In the genomic region with DNA sequence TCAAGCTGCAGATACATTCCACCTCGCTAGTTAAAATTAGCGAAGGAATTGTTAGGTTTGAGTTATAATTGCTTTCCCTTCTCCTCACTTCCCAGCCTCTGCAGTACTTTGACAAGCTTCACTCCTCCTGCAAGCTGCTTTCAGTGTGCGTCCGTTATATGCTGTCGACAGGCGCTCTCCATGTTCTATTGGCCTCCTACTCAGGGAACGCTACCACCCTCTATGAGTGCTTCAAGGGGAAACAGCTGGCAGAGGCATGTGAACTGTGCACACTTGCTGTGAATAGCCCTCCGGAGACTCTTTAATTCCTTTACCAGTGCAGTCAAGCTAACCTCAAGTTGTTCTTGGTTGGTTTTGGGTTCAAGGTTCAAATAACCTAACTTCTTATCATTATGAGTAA, we compare ENCODE assay signal across 16 mouse cellular contexts. TPM values are rescaled to one million over a fixed set of nuclear protein-coding genes. Genes with fewer than 3 reads are reported as not detected.
DNase-seq lines count a peak whose midpoint lies in the region; ATAC-seq lines count a peak whose summit lies in the region.
"Had no signal": no experiment of that assay in that cellular context is flagged by ENCODE, and none has a peak within 500 bp of the region (broad histone marks: within the 10 kb centered on the region; RNA-seq: fewer than 3 reads in every experiment).

No protein-coding gene starts in this region.

- 53% methylated on average over 8 of the region's 8 CpGs for WGBS in heart, embryonic 12.5 days
- 53% methylated on average over 8 of the region's 8 CpGs for WGBS in limb, embryonic 11.5 days

- 0 out of 2 replicates have a peak overlapping the region, but pooled peaks have one; percentile 36 for H3K9ac ChIP-seq in heart, embryonic 12.5 days
- H3K9ac ChIP-seq in limb, embryonic 11.5 days (ENCODE audit: low read length): no peak overlapping the region
- H3K9ac ChIP-seq: embryonic facial prominence, embryonic 13.5 days; hindbrain, embryonic 15.5 days had no signal

- no peak for DNase-seq in heart, postnatal 36 days
- peak; percentile 39 for DNase-seq in NIH3T3 (ENCODE audit: low read depth)
- peak; percentile 27 for DNase-seq in embryo, embryonic 10.5 days (ENCODE audit: low spot score)
- DNase-seq in limb, embryonic 11.5 days (ENCODE audit: low spot score): peak; percentile 50
- no peak for DNase-seq in layer of hippocampus, postnatal 36 days
- DNase-seq: adrenal gland, postnatal 36 days; cerebellum, adult 2 months; gastrocnemius, adult 2 months; kidney, postnatal 10 days; thymus, postnatal 25 days had no signal

- no peaks in the 10 kb centered on the region for H3K9me3 ChIP-seq in heart, embryonic 12.5 days (replicated peaks)
- H3K9me3 ChIP-seq in limb, embryonic 11.5 days (ENCODE audit: control insufficient read depth, low read length): no peaks in the 10 kb centered on the region
- H3K9me3 ChIP-seq: embryonic facial prominence, embryonic 13.5 days; hindbrain, embryonic 15.5 days had no signal

- H3K4me3 ChIP-seq in heart, embryonic 12.5 days: no peak overlapping the region
- no peak overlapping the region for H3K4me3 ChIP-seq in limb, embryonic 11.5 days (ENCODE audit: low read depth, low read length)
- H3K4me3 ChIP-seq: embryonic facial prominence, embryonic 13.5 days; gastrocnemius, adult 2 months; hindbrain, embryonic 15.5 days; left cerebral cortex, adult 2 months had no signal

- H3K4me1 ChIP-seq in heart, embryonic 12.5 days (replicated peaks): peaks cover 14% of the 10 kb centered on the region
- 0 out of 2 replicates have a peak, but pooled peaks cover 2% of the 10 kb centered on the region for H3K4me1 ChIP-seq in limb, embryonic 11.5 days (ENCODE audit: control insufficient read depth, insufficient read depth, low read length)

- H3K4me2 ChIP-seq in heart, embryonic 12.5 days: peak overlapping the region; percentile 33
- H3K4me2 ChIP-seq in limb, embryonic 11.5 days (ENCODE audit: low read depth, severe bottlenecking): no peak overlapping the region
- H3K4me2 ChIP-seq: embryonic facial prominence, embryonic 13.5 days; hindbrain, embryonic 15.5 days had no signal

- H3K36me3 ChIP-seq in heart, embryonic 12.5 days: 0 out of 2 replicates have a peak, but pooled peaks cover 7% of the 10 kb centered on the region
- no peaks in the 10 kb centered on the region for H3K36me3 ChIP-seq in limb, embryonic 11.5 days (ENCODE audit: control insufficient read depth, insufficient read depth, low read length)
- H3K36me3 ChIP-seq: embryonic facial prominence, embryonic 13.5 days; hindbrain, embryonic 15.5 days had no signal

- intact Hi-C loops in heart, postnatal 36 days (cut with DNase I): loop anchor here (10.0 kb wide), 1 partner anchor 558 kb away; no protein-coding TSS in a partner anchor

- no peaks in the 10 kb centered on the region for H3K27me3 ChIP-seq in heart, embryonic 12.5 days (replicated peaks)
- no peaks in the 10 kb centered on the region for H3K27me3 ChIP-seq in limb, embryonic 11.5 days (ENCODE audit: control insufficient read depth, insufficient read depth, low read length)
- H3K27me3 ChIP-seq: CH12.LX; embryonic facial prominence, embryonic 13.5 days; hindbrain, embryonic 15.5 days had no signal

- H3K27ac ChIP-seq in heart, embryonic 12.5 days (ENCODE audit: poor library complexity, severe bottlenecking): no peak overlapping the region
- no peak overlapping the region for H3K27ac ChIP-seq in limb, embryonic 11.5 days (replicated peaks; ENCODE audit: low read depth, low read length)
- H3K27ac ChIP-seq: embryonic facial prominence, embryonic 13.5 days; gastrocnemius, adult 2 months; hindbrain, embryonic 15.5 days; left cerebral cortex, adult 2 months had no signal

- ATAC-seq in heart, embryonic 12.5 days (ENCODE audit: insufficient number of reproducible peaks, low FRiP score): no peak
- ATAC-seq in limb, embryonic 11.5 days (ENCODE audit: insufficient number of reproducible peaks, low FRiP score, low TSS enrichment, low read depth): no peak
- ATAC-seq in erythroblast, adult 5-6 weeks (replicated peaks; ENCODE audit: low FRiP score, poor library complexity, severe bottlenecking): no peak

RNA-seq across cellular contexts. Expression of a gene that starts 44.9 kb away (rescaled TPM):
- polyA plus RNA-seq in heart, embryonic 12.5 days (2016; fragmentation: Nextera tagmentation; extraction: Ambion mirVana): 54.6 and 60.0 TPM in 2 replicates
- 10 to 100 TPM in 1 of 2 experiments, 1 to 10 TPM in 1; 5.6 to 11.0 TPM for total RNA-seq in heart, postnatal 36 days (2021)
- 37.0 and 40.0 TPM in 2 replicates for polyA plus RNA-seq in limb, embryonic 11.5 days (2014; fragmentation: Nextera tagmentation; extraction: Ambion mirVana)
- total RNA-seq in erythroblast, adult 5-6 weeks (2015; ENCODE audit: low replicate concordance): 21.9 and 25.7 TPM in 2 replicates
- total RNA-seq in erythroblast, adult 5-6 weeks (2017; ENCODE audit: low replicate concordance): 2.2 and 5.5 TPM in 2 replicates
- 10 to 100 TPM; 31.3 to 38.2 TPM for total RNA-seq in layer of hippocampus, postnatal 36 days (2021)

Comparison
In these comparisons a context has a peak if more than half of its experiments do, and no peak if none do; other contexts are left out.
1. DNase-seq: peak in NIH3T3 (single experiment), embryo, embryonic 10.5 days (single experiment) and limb, embryonic 11.5 days (single experiment); none in heart, postnatal 36 days (0 of 2) and layer of hippocampus, postnatal 36 days (0 of 2).